Mouse (Mus musculus) lung, embryonic 16.5 days (tissue): ENCODE results near the gene Pla2g4e. TPM values are rescaled to one million over a fixed set of nuclear protein-coding genes. Genes with fewer than 3 reads are reported as not detected.

ENCODE experiments used
- ATAC-seq: fragments of 200-750 bp; cut with Nextera tagmentation; 2 replicates; pipeline ENCODE4 v1.8.0; 2017; ENCODE audit warnings: low read depth, mild to moderate bottlenecking, moderate library complexity
- H3K27ac ChIP-seq: fragments of 300-500 bp; sonication (generic); 2 replicates; pipeline ENCODE4 v1.5.1; 2014; ENCODE audit warnings: mild to moderate bottlenecking, control low read depth, low read length
- H3K27me3 ChIP-seq: fragments of 300-500 bp; sonication (generic); 2 replicates; pipeline ENCODE4 v1.6.1; 2014; ENCODE audit warnings: low read depth, low read length, mixed read lengths; ENCODE audit not compliant: control insufficient read depth, insufficient read depth
- H3K36me3 ChIP-seq: fragments of 300-500 bp; sonication (generic); 2 replicates; pipeline ENCODE4 v1.6.1; 2014; ENCODE audit warnings: low read length; ENCODE audit not compliant: control insufficient read depth, insufficient read depth
- H3K4me1 ChIP-seq: fragments of 300-500 bp; sonication (generic); replicated peaks from 2 replicates; pipeline ENCODE4 v1.6.1; 2014; ENCODE audit warnings: low read length, mixed read lengths; ENCODE audit not compliant: control insufficient read depth, insufficient read depth
- H3K4me2 ChIP-seq: fragments of 300-500 bp; sonication (generic); 2 replicates; pipeline ENCODE4 v1.6.1; 2014; ENCODE audit warnings: low read depth, low read length, control low read depth
- H3K4me3 ChIP-seq: fragments of 300-500 bp; sonication (generic); 2 replicates; pipeline ENCODE4 v1.5.1; 2014; ENCODE audit warnings: mild to moderate bottlenecking, low read length, control low read depth
- H3K9ac ChIP-seq: fragments of 300-500 bp; sonication (generic); 2 replicates; pipeline ENCODE4 v1.6.1; 2014; ENCODE audit warnings: low read length, control low read depth
- H3K9me3 ChIP-seq: fragments of 300-500 bp; sonication (generic); 2 replicates; pipeline ENCODE4 v1.6.1; 2016; ENCODE audit warnings: low read length; ENCODE audit not compliant: control insufficient read depth
- WGBS: fragments of 180-500 bp; shearing (Covaris S2); extraction: QIAGEN DNeasy Blood & Tissue Kit; methylation state at CpG from one replicate; pipeline ENCODE4 v1.1.7; 2014; 5-methylcytosine and 5-hydroxymethylcytosine counted together
- polyA plus RNA-seq: library from polyadenylated mRNA; unstranded; fragments of >200 nt; fragmentation: Nextera tagmentation; extraction: Ambion mirVana; gene quantifications from 2 replicates; pipeline ENCODE4 v1.2.1, GENCODE M21; 2015

Gene Pla2g4e
- polyA plus RNA-seq, 1 experiment from 2014 or later = 0.08 TPM

DNA sequence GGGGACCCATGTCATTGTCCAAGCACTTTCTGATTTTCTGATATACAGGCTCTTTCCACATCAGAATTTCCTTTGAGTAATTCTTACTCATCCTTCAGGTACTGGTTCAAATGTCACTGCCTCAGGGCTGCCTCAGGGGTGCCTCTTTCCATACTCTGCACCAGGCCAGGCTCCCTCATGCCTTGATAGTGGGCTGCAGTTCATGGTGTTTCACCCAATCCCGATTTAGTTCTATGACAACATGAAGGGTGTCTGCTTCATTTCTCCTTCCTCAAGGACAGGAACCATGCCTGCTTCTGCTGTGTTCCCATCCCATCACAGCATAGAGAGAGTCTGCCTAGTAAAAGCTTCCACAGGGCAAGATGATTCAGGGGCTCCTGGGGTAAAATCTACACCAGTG lies 118.2 kb downstream of the Pla2g4e start:
- Histone ChIP-seq H3K4me2 (no peak overlapping the region), H3K27me3 (no peaks in the 10 kb centered on the region), H3K27ac (no peak overlapping the region), H3K36me3 (no peaks in the 10 kb centered on the region; the same call in 1 of the 2 replicates), H3K4me3 (no peak overlapping the region), H3K9ac (no peak overlapping the region), H3K9me3 (no peaks in the 10 kb centered on the region), H3K4me1 (peaks cover 40% of the 10 kb centered on the region)
- no peak for ATAC-seq
- WGBS = 70% methylated on average over 1 of the region's 1 CpGs

DNA sequence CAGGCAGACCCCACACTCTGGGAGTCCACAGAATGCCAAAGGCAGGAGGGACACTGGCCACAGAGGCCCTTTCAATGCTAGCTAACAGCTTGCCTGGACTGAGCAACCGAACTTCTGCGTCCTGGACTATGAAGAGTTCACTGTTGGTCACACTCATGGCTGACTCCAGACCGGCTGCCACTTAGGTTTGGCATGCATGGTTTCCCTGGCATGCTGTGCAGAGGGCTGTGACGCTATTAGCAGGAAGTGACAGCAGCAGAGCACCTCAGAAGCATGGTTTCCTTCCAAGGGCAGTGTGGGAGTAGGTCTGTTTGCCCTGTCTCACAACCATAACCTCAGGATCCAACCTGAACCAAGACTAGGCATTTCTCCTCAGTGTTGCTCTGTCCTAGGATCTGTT lies 118.7 kb downstream of the Pla2g4e start:
- Histone ChIP-seq H3K4me3 (no peak overlapping the region), H3K27ac (no peak overlapping the region), H3K4me2 (no peak overlapping the region), H3K9ac (no peak overlapping the region), H3K27me3 (no peaks in the 10 kb centered on the region), H3K36me3 (no peaks in the 10 kb centered on the region; the same call in 1 of the 2 replicates), H3K9me3 (no peaks in the 10 kb centered on the region), H3K4me1 (peaks cover 44% of the 10 kb centered on the region)
- ATAC-seq = no peak
- WGBS = 79% methylated on average over 4 of the region's 4 CpGs

DNA sequence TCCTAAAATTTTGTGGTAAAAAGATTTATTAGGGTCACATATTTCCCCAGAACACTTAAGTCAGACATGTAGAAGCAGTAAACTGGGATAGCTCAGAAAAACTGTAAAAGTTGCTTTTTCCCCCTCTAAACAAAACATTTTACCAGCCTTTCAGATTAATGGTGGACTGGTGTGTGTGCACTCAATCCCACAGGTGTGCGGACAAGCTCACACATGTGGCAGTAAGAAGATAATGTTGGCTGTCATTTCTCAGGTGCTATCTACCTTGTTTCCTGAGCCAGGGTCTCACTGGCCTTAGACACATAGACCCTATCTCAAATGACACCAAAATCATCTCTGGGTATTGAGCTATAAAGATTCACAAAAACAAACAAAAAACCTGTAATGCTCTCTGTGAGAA lies 119.7 kb downstream of the Pla2g4e start:
- WGBS = 93% methylated on average over 1 of the region's 1 CpGs
- H3K9me3 ChIP-seq = no peaks in the 10 kb centered on the region
- H3K27me3 ChIP-seq = no peaks in the 10 kb centered on the region
- no peak overlapping the region for H3K4me3 ChIP-seq
- no peak overlapping the region for H3K27ac ChIP-seq
- no peak overlapping the region for H3K4me2 ChIP-seq
- H3K4me1 ChIP-seq = peaks cover 46% of the 10 kb centered on the region
- ATAC-seq = no peak
- H3K36me3 ChIP-seq = no peaks in the 10 kb centered on the region; the same call in 1 of the 2 replicates
- no peak overlapping the region for H3K9ac ChIP-seq

DNA sequence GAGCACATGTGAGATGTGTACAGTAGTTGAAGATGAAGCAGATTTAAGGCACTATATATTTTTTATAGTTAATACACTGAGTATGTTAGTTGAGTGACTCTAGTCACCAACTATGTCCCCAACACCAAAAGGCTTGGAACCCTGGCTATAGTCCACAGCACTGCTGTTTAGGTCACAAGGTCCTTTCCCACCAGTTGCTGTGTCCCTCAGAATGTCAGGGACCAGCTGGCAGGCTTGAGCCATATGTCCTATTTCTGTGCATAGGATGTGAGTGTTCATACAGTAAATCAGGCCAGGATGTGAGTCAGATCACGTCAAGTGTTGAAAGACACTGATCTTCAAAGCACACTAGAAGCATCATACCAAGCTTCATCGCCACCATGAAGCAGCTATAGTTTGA lies 120.2 kb downstream of the Pla2g4e start:
- Histone ChIP-seq H3K27ac (no peak overlapping the region), H3K9me3 (no peaks in the 10 kb centered on the region)

DNA sequence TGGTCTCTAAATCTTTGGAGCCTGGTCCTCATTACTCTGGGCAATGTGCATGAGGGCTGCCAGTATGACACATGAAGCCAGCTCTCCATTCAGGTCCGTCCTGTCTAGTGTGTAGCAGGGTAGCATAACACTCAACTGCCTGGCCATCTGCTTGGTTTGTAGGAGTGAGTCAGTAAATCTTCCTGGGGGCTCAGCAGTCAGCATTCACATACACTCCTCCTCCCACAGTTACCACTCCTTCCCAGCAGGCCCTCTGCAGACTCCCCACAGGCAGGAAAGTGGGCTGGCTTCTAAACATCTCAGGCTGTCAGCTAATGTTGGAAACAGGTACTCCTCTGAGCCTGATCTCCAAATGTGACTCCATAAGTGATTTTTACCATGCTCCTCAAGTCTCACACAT lies 121.0 kb downstream of the Pla2g4e start:
- Histone ChIP-seq H3K36me3 (no peaks in the 10 kb centered on the region; the same call in 1 of the 2 replicates), H3K9me3 (no peaks in the 10 kb centered on the region), H3K27ac (peak overlapping the region; percentile 27), H3K9ac (no peak overlapping the region), H3K4me3 (no peak overlapping the region), H3K4me1 (peaks cover 38% of the 10 kb centered on the region), H3K27me3 (no peaks in the 10 kb centered on the region), H3K4me2 (no peak overlapping the region)
- 33% methylated on average over 1 of the region's 1 CpGs for WGBS
- ATAC-seq = no peak

More for the DNA sequence above, 120.2 kb downstream of the Pla2g4e start:
- no peak overlapping the region for H3K4me2 ChIP-seq
- ATAC-seq = no peak
- H3K4me3 ChIP-seq = no peak overlapping the region
- H3K9ac ChIP-seq = no peak overlapping the region
- H3K27me3 ChIP-seq = no peaks in the 10 kb centered on the region
- H3K36me3 ChIP-seq = no peaks in the 10 kb centered on the region; the same call in 1 of the 2 replicates
- H3K4me1 ChIP-seq = peaks cover 46% of the 10 kb centered on the region
- 51% methylated on average over 2 of the region's 2 CpGs for WGBS

DNA sequence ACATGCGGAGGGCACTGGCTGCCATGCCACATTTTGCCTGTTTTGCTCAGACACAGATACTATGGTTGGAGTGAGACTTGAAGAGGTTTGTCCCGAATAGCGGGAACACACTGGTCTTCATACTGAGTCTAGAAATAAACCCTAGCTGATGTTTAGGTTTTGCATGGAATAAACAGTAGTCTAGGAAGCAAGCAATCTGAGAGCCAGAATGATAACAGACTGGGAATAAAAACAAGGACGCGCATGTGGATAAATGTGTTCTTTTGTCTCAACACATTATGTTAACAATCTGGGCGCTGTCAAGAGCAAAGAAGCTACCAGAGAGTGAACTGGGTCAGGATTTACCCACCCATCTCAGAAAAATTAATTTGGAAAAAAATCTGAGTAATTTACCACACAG lies 122.2 kb downstream of the Pla2g4e start:
- no peak for ATAC-seq
- WGBS = 67% methylated on average over 6 of the region's 6 CpGs
- H3K27ac ChIP-seq = 0 out of 2 replicates have a peak overlapping the region, but pooled peaks have one; percentile 36

DNA sequence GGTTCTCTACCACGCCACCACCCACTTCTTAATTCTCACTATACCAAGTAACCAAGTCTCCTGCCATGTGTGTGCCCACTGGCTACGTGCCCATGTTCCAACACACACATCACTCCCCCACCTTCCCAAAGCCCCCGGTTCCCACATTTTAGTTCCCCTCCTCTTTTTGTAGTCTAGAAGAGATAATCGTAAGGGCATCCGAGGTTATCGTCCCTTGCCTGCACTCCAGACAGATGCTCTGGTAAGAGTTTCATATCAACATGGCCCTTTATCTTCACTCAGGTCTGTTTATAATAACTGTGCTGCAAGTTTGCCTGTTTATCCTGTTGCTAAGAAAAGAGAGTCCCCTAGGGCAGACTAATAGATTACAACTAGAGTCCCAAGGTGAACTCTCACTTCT lies 127.8 kb downstream of the Pla2g4e start:
- H3K9ac ChIP-seq = no peak overlapping the region
- H3K27ac ChIP-seq = no peak overlapping the region
- no peak for ATAC-seq
- WGBS = 64% methylated on average over 6 of the region's 6 CpGs
- no peaks in the 10 kb centered on the region for H3K27me3 ChIP-seq
- peaks cover 19% of the 10 kb centered on the region for H3K4me1 ChIP-seq
- H3K9me3 ChIP-seq = no peaks in the 10 kb centered on the region
- H3K4me2 ChIP-seq = no peak overlapping the region
- H3K4me3 ChIP-seq = no peak overlapping the region
- no peaks in the 10 kb centered on the region for H3K36me3 ChIP-seq

More for the DNA sequence above, 122.2 kb downstream of the Pla2g4e start:
- no peak overlapping the region for H3K9ac ChIP-seq
- H3K27me3 ChIP-seq = no peaks in the 10 kb centered on the region
- no peak overlapping the region for H3K4me3 ChIP-seq
- no peak overlapping the region for H3K4me2 ChIP-seq
- H3K36me3 ChIP-seq = no peaks in the 10 kb centered on the region; the same call in 1 of the 2 replicates
- H3K9me3 ChIP-seq = no peaks in the 10 kb centered on the region
- H3K4me1 ChIP-seq = peaks cover 26% of the 10 kb centered on the region

Other genes with a start within 250 kb of the Pla2g4e start
- gene Jmjd7, start 217.9 kb downstream of the Pla2g4e start, polyA plus RNA-seq = 21.2 and 22.9 TPM in 2 replicates
- gene Gm28042, start 217.8 kb downstream of the Pla2g4e start, polyA plus RNA-seq = 2.3 and 4.3 TPM in 2 replicates
- 1.1 and 1.4 TPM in 2 replicates for gene Pla2g4b, start 211.9 kb downstream of the Pla2g4e start, polyA plus RNA-seq
- 92.8 and 94.7 TPM in 2 replicates for gene Ehd4, start 90.7 kb downstream of the Pla2g4e start, polyA plus RNA-seq
- gene Pla2g4d, start 43.9 kb upstream of the Pla2g4e start, polyA plus RNA-seq = not detected in 2 replicates
- 1.1 and 1.9 TPM in 2 replicates for gene Pla2g4f, start 68.8 kb upstream of the Pla2g4e start, polyA plus RNA-seq
- gene Vps39, start 107.8 kb upstream of the Pla2g4e start, polyA plus RNA-seq = 21.7 and 23.4 TPM in 2 replicates
- 9.1 and 9.9 TPM in 2 replicates for gene Ganc, start 158.6 kb upstream of the Pla2g4e start, polyA plus RNA-seq
- gene Tmem87a, start 158.8 kb upstream of the Pla2g4e start, polyA plus RNA-seq = 10.1 and 10.2 TPM in 2 replicates
- 0.94 and 1.1 TPM in 2 replicates for gene Capn3, start 210.7 kb upstream of the Pla2g4e start, polyA plus RNA-seq